Mouse (Mus musculus) forebrain, postnatal 0 days (tissue): ENCODE measurements around the gene Ski. TPM values are rescaled to one million over a fixed set of nuclear protein-coding genes. Genes with fewer than 3 reads are reported as not detected.

Source experiments
- ATAC-seq: fragments of 200-750 bp; cut with Nextera tagmentation; 2 replicates; pipeline ENCODE4 v1.8.0; 2017; ENCODE audit warnings: mild to moderate bottlenecking, moderate library complexity
- DNase-seq: peaks from one replicate; pipeline ENCODE4 v3.0.0-alpha.2; 2015
- H3K27ac ChIP-seq: fragments of 300-500 bp; sonication (generic); 2 replicates; pipeline ENCODE4 v1.5.1; 2014; ENCODE audit warnings: low read depth, mild to moderate bottlenecking, antibody characterized with exemption, low read length, moderate library complexity, mixed read lengths
- H3K27me3 ChIP-seq: fragments of 300-500 bp; sonication (generic); 2 replicates; pipeline ENCODE4 v1.6.1; 2014; ENCODE audit warnings: mild to moderate bottlenecking, low read length, mixed read lengths; ENCODE audit not compliant: insufficient read depth
- H3K36me3 ChIP-seq: fragments of 300-500 bp; sonication (generic); 2 replicates; pipeline ENCODE4 v1.6.1; 2014; ENCODE audit warnings: mild to moderate bottlenecking, moderate library complexity; ENCODE audit not compliant: insufficient read depth
- H3K4me1 ChIP-seq: fragments of 300-500 bp; sonication (generic); 2 replicates; pipeline ENCODE4 v1.6.1; 2014; ENCODE audit warnings: antibody characterized with exemption; ENCODE audit not compliant: insufficient read depth
- H3K4me2 ChIP-seq: fragments of 300-500 bp; sonication (generic); 2 replicates; pipeline ENCODE4 v1.6.1; 2014; ENCODE audit warnings: low read depth, mild to moderate bottlenecking, moderate library complexity
- H3K4me3 ChIP-seq: fragments of 300-500 bp; sonication (generic); 2 replicates; pipeline ENCODE4 v1.5.1; 2014; ENCODE audit warnings: low read depth, low read length, mixed read lengths
- H3K9ac ChIP-seq: fragments of 300-500 bp; sonication (generic); 2 replicates; pipeline ENCODE4 v1.6.1; 2014; ENCODE audit warnings: mild to moderate bottlenecking
- H3K9me3 ChIP-seq: fragments of 300-500 bp; sonication (generic); 2 replicates; pipeline ENCODE4 v1.6.1; 2016; ENCODE audit warnings: low read length
- CTCF ChIP-seq: sonication (generic); IDR thresholded peaks from 2 replicates; pipeline ENCODE4 v1.5.1; 2016; ENCODE audit warnings: antibody characterized with exemption, control low read depth, low read depth
- WGBS: fragments of 180-500 bp; shearing (Covaris S2); extraction: QIAGEN DNeasy Blood & Tissue Kit; methylation state at CpG from one replicate; pipeline ENCODE4 v1.1.7; 2014; 5-methylcytosine and 5-hydroxymethylcytosine counted together
- polyA plus RNA-seq: library from polyadenylated mRNA; unstranded; fragments of >200 nt; fragmentation: Nextera tagmentation; extraction: Ambion mirVana; gene quantifications from 2 replicates; pipeline ENCODE4 v1.2.1, GENCODE M21; 2015
- total RNA-seq: library from RNA; depleted of rRNA; stranded (reverse); fragments of >200 nt; gene quantifications from 2 replicates; pipeline ENCODE4 v1.2.3, GENCODE M21; 2014; rRNA removed

Ski gene
- 66.9 and 68.7 TPM in 2 replicates for total RNA-seq
- polyA plus RNA-seq, result 11.7 and 12.2 TPM in 2 replicates

GRCm38 (mm10) chr4:155222552-155222840, at the start of gene Ski:
Gene Ski (minus strand): TSS chr4:155222592.
- Histone ChIP-seq H3K4me1 (peaks cover 21% of the 10 kb centered on the region), H3K9ac (peak within 1 kb of the TSS; percentile 82), H3K9me3 (no peaks in the 10 kb centered on the region), H3K4me2 (peak within 1 kb of the TSS; percentile 97), H3K36me3 (no peaks in the 10 kb centered on the region), H3K4me3 (peak within 1 kb of the TSS; percentile 79), H3K27me3 (no peaks in the 10 kb centered on the region), H3K27ac (peak within 1 kb of the TSS; percentile 97)
- ATAC-seq (no peak), DNase-seq (no peak)
- WGBS, result 0% methylated on average over 14 of the region's 63 CpGs
- TF ChIP-seq CTCF, result no peak

- H3K4me3 ChIP-seq, result no peak overlapping the region
- no peaks in the 10 kb centered on the region for H3K4me1 ChIP-seq
- WGBS, result 44% methylated on average over 5 of the region's 5 CpGs
- ATAC-seq (peak; percentile 60; the same call in 1 of the 2 replicates), DNase-seq (peak; percentile 43)
- H3K36me3 ChIP-seq, result peaks cover 33% of the 10 kb centered on the region
- no peak overlapping the region for H3K27ac ChIP-seq
- no peak overlapping the region for H3K4me2 ChIP-seq
- peak; percentile 65 for TF ChIP-seq CTCF
- no peaks in the 10 kb centered on the region for H3K9me3 ChIP-seq
- H3K9ac ChIP-seq, result no peak overlapping the region
- H3K27me3 ChIP-seq, result no peaks in the 10 kb centered on the region
Measured at GRCm38 (mm10) chr4:155268382-155268781, 46.0 kb upstream of the Ski start.

- WGBS, result 71% methylated on average over 12 of the region's 12 CpGs
- H3K36me3 ChIP-seq, result peaks cover 33% of the 10 kb centered on the region
Measured at GRCm38 (mm10) chr4:155267639-155268175, 45.3 kb upstream of the Ski start.

GRCm38 (mm10) chr4:155267047-155267543, 44.7 kb upstream of the Ski start:
- H3K4me2 ChIP-seq, result no peak overlapping the region
- 72% methylated on average over 7 of the region's 7 CpGs for WGBS
- TF ChIP-seq CTCF, result no peak
- ATAC-seq, result no peak
- no peak overlapping the region for H3K4me3 ChIP-seq
- DNase-seq, result no peak
- no peaks in the 10 kb centered on the region for H3K27me3 ChIP-seq
- no peaks in the 10 kb centered on the region for H3K4me1 ChIP-seq
- H3K9me3 ChIP-seq, result no peaks in the 10 kb centered on the region
- H3K36me3 ChIP-seq, result peaks cover 34% of the 10 kb centered on the region
- no peak overlapping the region for H3K9ac ChIP-seq
- H3K27ac ChIP-seq, result no peak overlapping the region

More at GRCm38 (mm10) chr4:155267639-155268175, 45.3 kb upstream of the Ski start:
- Histone ChIP-seq H3K9me3 (no peaks in the 10 kb centered on the region), H3K27ac (no peak overlapping the region), H3K27me3 (no peaks in the 10 kb centered on the region), H3K4me1 (no peaks in the 10 kb centered on the region), H3K4me2 (no peak overlapping the region), H3K4me3 (no peak overlapping the region), H3K9ac (no peak overlapping the region)
- ATAC-seq (no peak), DNase-seq (no peak)
- no peak for TF ChIP-seq CTCF

GRCm38 (mm10) chr4:155264521-155265321, 42.3 kb upstream of the Ski start:
- Histone ChIP-seq H3K4me2 (no peak overlapping the region), H3K27me3 (no peaks in the 10 kb centered on the region), H3K4me1 (no peaks in the 10 kb centered on the region), H3K4me3 (no peak overlapping the region), H3K27ac (no peak overlapping the region), H3K9ac (no peak overlapping the region), H3K36me3 (peaks cover 23% of the 10 kb centered on the region; the same call in 1 of the 2 replicates), H3K9me3 (no peaks in the 10 kb centered on the region)
- no peak for DNase-seq
- no peak for TF ChIP-seq CTCF
- no peak for ATAC-seq
- WGBS, result 71% methylated on average over 3 of the region's 3 CpGs

- no peak for ATAC-seq
- peak overlapping the region; percentile 22; the same call in 1 of the 2 replicates for H3K9ac ChIP-seq
- WGBS, result 81% methylated on average over 6 of the region's 6 CpGs
Measured at GRCm38 (mm10) chr4:155252253-155252652, 29.9 kb upstream of the Ski start.

GRCm38 (mm10) chr4:155251147-155251546, 28.8 kb upstream of the Ski start:
- Histone ChIP-seq H3K4me3 (peak overlapping the region; percentile 59), H3K9me3 (no peaks in the 10 kb centered on the region), H3K36me3 (peaks cover 8% of the 10 kb centered on the region; the same call in 1 of the 2 replicates), H3K27ac (peak overlapping the region; percentile 99), H3K27me3 (no peaks in the 10 kb centered on the region), H3K4me1 (peaks cover 31% of the 10 kb centered on the region), H3K4me2 (peak overlapping the region; percentile 96), H3K9ac (peak overlapping the region; percentile 6; the same call in 1 of the 2 replicates)
- DNase-seq (peak; percentile 26), ATAC-seq (no peak)
- TF ChIP-seq CTCF, result no peak
- WGBS, result 28% methylated on average over 3 of the region's 3 CpGs

More at GRCm38 (mm10) chr4:155252253-155252652, 29.9 kb upstream of the Ski start:
- DNase-seq, result no peak
- Histone ChIP-seq H3K4me1 (peaks cover 28% of the 10 kb centered on the region), H3K9me3 (no peaks in the 10 kb centered on the region), H3K27ac (no peak overlapping the region), H3K36me3 (peaks cover 13% of the 10 kb centered on the region; the same call in 1 of the 2 replicates), H3K4me2 (peak overlapping the region; percentile 96), H3K4me3 (no peak overlapping the region), H3K27me3 (no peaks in the 10 kb centered on the region)
- no peak for TF ChIP-seq CTCF
